Mouse (Mus musculus): Measurements from ENCODE around the gene Chil1.

Chil1 gene

DNA sequence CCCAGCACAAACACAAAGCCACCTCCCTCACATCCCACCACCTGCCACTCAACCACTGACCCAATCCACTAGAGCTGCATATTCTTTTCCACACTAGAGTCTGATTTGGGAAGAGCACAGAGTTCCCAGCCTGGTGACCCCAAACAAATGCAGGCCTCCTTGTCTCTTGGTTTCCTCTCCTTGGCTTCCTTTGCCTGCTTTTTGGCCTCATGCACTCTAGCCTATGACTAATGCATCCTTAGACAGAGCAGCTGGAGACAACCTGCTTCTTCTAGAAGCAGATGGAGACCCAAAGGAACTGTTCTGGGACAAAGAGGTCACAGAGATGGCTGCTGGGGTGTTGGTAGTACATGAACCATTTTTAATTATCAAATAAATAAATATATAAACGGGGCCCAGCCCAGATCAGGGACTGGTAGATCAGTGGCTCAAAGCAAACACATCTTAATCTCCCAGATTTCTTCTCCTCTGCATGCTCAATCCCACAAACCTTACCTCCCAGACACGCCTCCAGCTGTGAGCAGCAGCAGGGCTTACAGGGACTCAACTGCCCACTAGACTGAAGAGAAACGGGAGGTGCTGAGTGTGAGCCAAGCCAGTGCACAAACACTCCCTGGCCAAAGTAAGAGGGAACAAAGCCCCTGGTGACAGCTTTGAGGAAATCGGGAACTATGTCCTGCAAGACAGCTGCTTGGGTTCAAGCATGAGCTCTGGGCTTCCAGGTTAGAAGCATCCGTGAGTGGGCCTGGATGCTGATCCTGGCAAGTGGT, 48.0 kb downstream of the Chil1 start:
- DNase-seq (ENCODE audit: low spot score in 2 of 2) = no peak

DNA sequence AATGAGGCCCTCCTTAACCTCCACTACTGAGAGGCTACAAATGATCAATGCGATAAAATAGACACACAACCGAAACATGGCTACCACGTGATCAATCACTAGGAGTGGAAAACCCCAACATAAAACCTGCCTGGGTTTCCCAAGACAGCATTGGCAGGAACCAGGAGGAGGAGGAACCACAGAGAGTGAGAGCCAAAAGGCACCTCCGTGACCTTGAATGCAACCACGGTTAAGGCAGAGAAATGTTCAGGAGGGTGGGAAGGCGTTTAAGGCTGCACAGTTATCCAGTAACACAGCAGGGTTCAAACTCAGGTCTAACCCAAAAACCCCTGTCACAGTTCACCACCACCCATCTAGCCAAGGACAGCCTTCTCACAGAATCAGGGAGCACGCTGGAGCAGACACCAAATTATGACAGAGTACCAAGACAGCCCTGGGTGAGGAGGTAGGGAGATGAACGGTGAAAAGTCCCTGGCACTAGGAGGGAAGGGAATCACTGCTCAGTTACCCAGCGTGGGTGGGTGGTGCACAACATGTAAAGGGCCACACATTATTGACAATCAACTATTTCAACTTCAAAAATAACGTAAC, 48.8 kb downstream of the Chil1 start:
- no peak for DNase-seq (ENCODE audit: low spot score in 2 of 2)

DNA sequence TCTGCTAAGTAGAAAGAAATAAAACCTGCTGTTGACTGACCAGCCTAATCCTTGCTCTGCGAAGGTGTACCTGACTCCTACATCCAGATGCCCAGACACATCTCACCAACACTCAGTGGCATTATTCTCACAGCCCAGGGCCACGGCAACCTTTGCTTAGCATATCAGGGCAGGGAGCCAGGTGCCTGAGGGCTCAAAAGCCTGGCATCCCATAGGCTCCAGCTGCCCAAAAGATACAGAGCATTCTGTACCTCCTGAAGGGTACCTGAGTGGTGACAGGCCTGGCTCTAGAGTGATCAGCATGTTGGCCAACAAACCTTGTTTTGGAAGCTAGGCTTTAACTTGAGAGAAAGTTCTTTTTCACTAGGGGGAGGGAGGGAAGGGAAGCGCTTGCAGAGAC, 49.3 kb downstream of the Chil1 start:
- DNase-seq (ENCODE audit: low spot score in 2 of 2) = no peak

DNA sequence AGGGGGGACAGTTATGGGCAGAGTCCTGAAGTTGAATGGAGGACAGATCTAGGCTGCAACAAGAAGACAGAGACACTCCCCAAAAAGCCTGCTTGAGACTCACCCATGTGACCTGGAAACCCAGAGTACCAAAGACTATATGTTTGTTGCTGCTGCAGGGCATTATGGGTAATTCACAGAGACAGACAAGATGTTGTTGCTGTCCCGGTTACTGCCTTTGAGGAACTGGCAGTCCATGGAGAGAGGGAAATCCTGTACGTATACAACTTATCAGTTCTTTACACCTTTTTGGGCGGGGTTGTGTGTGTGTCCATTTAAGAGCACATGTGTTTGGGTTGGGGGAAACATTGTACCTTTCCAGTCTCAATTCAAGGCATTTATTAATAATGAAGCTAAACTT, 49.7 kb downstream of the Chil1 start:
- DNase-seq (ENCODE audit: low spot score in 2 of 2) = no peak

DNA sequence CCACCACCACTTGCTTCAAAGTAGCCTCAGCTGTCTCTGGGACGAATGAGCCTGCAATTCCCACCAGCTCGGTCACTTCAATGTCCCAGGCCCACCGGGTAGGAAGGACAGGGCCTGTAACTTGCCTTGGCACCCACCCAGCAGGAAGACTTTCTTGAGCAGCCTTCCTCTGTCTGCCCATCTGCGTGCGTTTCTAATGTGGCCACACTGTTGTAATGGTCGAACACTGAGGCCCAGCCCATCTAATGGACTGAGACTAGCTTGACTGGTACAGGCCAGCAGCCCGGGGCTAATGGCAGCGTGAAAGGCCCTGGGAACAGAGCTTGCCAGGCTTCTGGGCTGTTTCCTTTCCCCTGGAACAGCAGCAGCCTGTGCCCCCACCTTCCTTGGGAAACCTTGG, 50.4 kb downstream of the Chil1 start:
- no peak for DNase-seq (ENCODE audit: low spot score in 2 of 2)

DNA sequence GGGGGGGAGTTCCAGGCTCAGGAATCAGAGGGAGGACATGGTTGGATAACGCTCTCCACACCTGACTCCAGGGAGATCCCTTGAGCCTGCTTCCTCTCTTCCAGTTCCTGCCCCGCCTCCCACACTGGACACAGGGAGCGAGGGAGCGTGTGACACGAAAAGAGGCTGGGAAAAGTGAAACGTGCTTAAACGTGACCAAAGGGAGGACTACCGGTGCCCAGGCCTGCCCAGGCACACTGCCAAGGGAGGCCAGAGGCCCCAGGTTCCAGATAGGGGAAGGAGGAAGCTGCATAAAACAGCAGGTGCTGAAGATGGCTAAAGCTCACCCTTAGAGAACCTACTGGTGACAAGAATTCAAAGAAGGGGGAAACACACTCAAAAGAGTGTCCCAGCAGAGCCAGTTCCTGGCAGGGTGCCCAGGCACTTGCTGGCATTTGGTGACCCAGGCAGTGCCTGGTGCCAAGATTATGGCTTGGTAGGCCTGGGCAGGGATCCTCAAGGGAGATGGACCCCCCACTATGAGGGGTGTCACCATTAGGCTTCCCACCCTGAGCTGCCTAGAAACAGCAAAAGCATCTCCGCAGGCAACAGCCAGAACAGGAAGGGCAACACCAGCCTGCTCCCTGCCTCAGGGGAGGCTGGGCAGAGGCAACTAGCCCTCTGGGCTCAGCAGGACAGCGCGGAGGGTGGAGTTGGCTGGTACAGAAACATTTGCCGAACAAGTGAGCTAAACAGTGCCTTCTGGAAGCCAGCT, 51.0 kb downstream of the Chil1 start:
- peak in 1 of 2 experiments; percentile 80 for DNase-seq (ENCODE audit: low spot score in 2 of 2)

DNA sequence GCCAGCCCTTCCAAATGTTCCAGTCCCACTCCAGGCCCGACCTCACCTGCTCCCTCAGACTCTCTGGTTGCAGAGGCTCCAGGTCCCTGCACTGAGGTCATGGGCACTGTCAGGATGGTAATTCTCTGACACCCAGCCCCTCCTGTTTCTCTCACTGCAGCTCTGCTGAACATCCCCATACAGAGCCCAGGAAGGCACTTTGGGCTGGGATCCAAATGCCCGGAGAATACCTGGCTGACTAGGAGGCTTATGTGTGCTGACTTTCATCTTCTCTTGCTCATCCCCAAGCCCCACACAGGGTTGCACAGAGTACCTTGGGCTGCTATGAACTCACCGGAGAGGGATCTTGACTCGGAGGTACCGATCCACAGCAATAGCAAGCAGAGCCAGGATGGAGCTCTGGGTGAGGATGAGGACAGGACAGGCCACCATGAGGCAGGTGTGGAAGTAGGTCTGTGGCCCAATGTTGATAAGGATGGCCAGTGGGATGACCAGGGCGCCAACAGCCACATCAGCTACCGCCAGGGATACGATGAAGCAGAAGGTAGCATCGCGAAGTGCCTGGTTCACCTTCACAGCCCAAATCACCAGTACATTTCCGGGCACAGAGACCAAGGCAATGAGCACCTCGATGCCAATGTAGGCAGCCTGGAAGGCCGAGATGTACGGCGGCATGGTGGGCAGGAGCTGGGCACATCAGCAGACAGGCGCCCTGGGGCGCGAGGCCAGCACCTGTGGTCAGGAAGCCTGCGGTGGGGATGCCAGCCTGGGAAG, 51.9 kb downstream of the Chil1 start:
- DNase-seq (ENCODE audit: low spot score in 2 of 2) = no peak

DNA sequence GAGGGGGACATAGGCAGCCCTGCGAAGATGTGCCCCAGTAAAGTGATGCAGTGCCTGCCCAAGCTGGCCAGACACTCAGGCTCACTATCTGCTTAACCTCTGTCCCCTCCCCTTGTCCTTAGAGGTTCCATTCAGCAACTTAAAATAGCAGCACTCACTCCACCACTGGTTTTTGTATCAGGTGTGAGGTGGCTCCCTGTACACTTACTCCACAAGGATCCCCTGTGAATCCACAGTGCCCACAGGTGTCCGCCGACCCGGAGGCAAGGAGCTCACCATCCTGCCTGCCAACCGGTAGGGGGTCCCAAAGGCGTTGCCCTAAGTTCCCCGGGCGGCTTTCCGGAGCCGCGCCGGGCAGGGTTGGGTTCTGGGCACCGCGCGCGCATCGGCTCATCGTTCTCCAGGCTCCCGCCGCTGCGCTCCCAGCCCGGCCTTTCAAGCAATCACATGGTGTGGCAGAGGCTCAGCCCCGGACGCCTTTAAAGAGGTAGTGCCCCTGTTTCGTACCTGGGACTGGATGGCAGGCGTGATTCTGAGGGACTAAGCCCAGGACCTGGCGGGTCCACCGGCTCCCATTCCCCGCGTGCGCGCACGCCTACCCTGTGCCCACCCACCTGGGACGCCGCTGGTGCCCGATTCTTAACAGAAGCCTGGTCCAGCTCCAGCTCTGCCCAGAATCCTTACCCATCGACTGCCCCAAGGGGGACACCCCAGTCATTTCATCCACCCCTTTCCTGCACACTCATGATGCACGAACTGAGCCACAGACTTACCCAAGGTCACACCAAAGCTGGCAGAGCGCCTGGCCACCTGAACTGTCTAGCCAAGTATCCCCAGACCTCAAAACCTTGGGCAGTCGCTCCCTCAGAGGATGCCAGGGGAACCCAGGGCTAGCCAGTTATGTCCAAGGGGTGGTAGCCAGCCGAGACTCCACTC, 52.7 kb downstream of the Chil1 start:
- peak in 1 of 2 experiments; percentile 73 for DNase-seq (ENCODE audit: low spot score in 2 of 2)

DNA sequence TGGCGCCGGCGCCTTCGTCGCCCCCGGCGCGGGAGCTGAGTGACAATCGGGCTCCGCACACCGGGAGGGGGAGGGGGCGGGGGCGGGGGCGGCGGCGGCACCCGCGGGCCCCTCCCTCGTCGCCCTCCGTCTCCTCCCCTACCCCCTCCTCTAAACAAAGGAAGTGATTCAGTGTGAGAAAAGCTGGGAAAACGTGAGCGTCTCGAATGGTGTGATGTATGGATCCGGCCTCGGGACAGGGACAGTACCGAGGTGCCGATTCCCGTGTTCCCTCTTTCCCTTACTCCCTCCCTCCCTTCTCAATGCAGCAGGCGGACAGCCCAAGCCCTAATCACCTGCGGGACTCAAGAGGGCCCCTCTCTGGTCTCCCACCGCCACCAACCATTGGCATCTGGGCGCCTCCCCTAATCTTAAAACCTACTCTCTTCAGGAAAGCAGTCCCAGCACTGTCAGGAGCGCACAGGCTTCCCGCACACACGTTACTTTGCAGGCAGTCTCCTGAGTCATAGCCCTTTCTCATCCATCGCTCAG, 53.5 kb downstream of the Chil1 start, which contains the start of gene Adora1:
TSS of gene Adora1 (minus strand) at position 41 of the 531 bp plus-strand sequence.
- no peak for DNase-seq (ENCODE audit: low spot score in 2 of 2)

DNA sequence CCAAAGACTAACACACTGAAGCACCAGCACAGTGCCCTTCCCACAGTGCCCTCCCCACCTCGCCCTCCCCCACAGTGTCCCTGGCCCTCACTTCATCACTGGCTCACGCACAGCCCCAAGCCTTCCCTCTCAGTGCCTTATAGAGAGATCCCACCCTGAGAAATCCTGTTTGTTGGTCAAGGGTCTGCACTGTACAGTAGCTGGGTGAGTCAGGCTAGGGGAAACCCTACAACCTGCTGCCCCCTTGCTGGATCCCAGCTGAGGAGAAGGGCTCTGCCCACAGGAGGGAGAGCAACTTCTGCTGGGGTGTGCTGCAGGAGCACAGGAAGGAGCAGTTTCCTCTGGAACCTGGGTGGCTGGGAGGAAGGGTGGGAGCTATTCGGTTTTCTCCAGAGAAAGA, 54.2 kb downstream of the Chil1 start:
- no peak for DNase-seq (ENCODE audit: low spot score in 2 of 2)

DNA sequence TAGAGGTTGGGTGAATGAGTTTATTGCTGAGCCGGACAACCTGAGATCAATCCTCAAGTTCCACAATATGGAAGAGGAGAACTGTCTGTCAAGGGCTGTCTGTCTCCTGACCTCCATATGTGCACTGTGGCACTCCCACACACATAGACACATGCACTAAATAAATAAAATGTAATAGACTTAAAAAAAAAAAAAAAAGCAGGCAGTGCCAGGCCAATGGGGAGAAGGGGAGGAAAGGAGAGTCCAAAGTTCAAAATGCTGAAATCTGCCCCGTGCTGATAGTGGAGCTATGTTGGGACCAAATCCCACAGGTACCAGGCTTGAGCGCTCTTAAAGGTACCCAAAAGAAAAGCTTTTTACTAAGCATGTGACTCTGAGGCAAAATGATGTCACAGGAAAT, 55.5 kb downstream of the Chil1 start:
- no peak for DNase-seq (ENCODE audit: low spot score in 2 of 2)

Data from left cerebral cortex, adult 9 months (tissue).